8 mouse cellular contexts compared by ENCODE assay signal in the genomic region with DNA sequence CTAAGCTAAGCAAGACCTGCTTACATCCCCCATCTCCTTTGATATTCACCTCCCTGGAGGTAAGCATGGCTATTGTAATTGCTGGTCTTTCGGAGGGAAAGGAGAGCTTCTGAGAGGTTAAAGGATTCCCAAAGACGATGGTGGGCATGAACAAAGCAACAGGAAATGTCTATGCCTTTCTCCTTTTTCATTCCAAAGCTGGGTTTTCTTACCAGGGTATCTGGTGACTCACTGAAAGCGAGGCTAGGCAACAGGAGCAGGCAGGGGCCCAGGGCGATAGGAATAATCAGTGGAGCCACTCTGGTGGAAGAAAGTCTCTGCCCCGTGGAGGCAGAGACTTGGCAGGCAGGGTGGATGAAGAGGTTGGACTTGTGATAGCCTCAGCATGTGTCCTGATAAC. TPM values are rescaled to one million over a fixed set of nuclear protein-coding genes. Genes with fewer than 3 reads are reported as not detected.
DNase-seq lines count a peak whose midpoint lies in the region; ATAC-seq and TF ChIP-seq lines count a peak whose summit lies in the region.

A gene (minus strand): TSS at position 272 of the 400 bp plus-strand sequence.

- no peak for DNase-seq in layer of hippocampus, adult 8-10 months (ENCODE audit: low spot score in 2 of 2)
- no peak for DNase-seq in layer of hippocampus, adult 9-11 months
- DNase-seq in midbrain, postnatal 0 days (ENCODE audit: low spot score), result no peak
- no peak for DNase-seq in embryo, embryonic 10.5 days (ENCODE audit: low spot score)
- no peak for DNase-seq in right cerebral cortex, adult 2 months (ENCODE audit: low spot score in 2 of 2)
- DNase-seq in cerebellum, postnatal 14 days, result no peak

- H3K4me1 ChIP-seq in bone marrow macrophage, adult 2 months (ENCODE audit: control insufficient read depth, insufficient read depth, low read length), result no peaks in the 10 kb centered on the region
- H3K4me1 ChIP-seq in hindbrain, embryonic 16.5 days (ENCODE audit: control insufficient read depth, insufficient read depth, low read depth, low read length), result peaks cover 5% of the 10 kb centered on the region
- no peaks in the 10 kb centered on the region; the same call in 1 of the 2 replicates for H3K4me1 ChIP-seq in midbrain, postnatal 0 days (ENCODE audit: insufficient read depth, low read length)

- H3K9ac ChIP-seq in hindbrain, embryonic 16.5 days (ENCODE audit: low read depth, low read length), result peak within 1 kb of the TSS; percentile 74
- peak within 1 kb of the TSS; percentile 57 for H3K9ac ChIP-seq in midbrain, postnatal 0 days (replicated peaks; ENCODE audit: low read length, poor library complexity, severe bottlenecking)

- no peak for ATAC-seq in hindbrain, embryonic 16.5 days
- ATAC-seq in midbrain, postnatal 0 days (ENCODE audit: low FRiP score), result no peak; the same call in 1 of the 2 replicates

- no peak for TF ChIP-seq POLR2A in bone marrow macrophage, adult 2 months (IDR thresholded peaks at IDR 0.05; ENCODE audit: borderline replicate concordance, low read depth, low read length)

- peak within 1 kb of the TSS; percentile 95 for H3K4me2 ChIP-seq in hindbrain, embryonic 16.5 days (ENCODE audit: low read length)
- peak within 1 kb of the TSS; percentile 93 for H3K4me2 ChIP-seq in midbrain, postnatal 0 days (ENCODE audit: low read depth, low read length, poor library complexity, severe bottlenecking)

- no peaks in the 10 kb centered on the region for H3K9me3 ChIP-seq in hindbrain, embryonic 16.5 days (ENCODE audit: control insufficient read depth, low read length)
- H3K9me3 ChIP-seq in midbrain, postnatal 0 days (ENCODE audit: low read length), result no peaks in the 10 kb centered on the region

- no peak for TF ChIP-seq CTCF in bone marrow macrophage, adult 2 months (IDR thresholded peaks at IDR 0.05; ENCODE audit: low read depth, low read length)
- no peak for TF ChIP-seq CTCF in midbrain, postnatal 0 days (IDR thresholded peaks at IDR 0.05)

- no peaks in the 10 kb centered on the region for H3K27me3 ChIP-seq in hindbrain, embryonic 16.5 days (replicated peaks; ENCODE audit: control insufficient read depth, insufficient read depth, low read length)
- H3K27me3 ChIP-seq in midbrain, postnatal 0 days (ENCODE audit: insufficient read depth, low read length), result 0 out of 2 replicates have a peak, but pooled peaks cover 3% of the 10 kb centered on the region

- H3K4me3 ChIP-seq in bone marrow macrophage, adult 2 months (ENCODE audit: insufficient read depth, low read length), result peak within 1 kb of the TSS; percentile 7; the same call in 1 of the 2 replicates
- peak within 1 kb of the TSS; percentile 56 for H3K4me3 ChIP-seq in hindbrain, embryonic 16.5 days (ENCODE audit: low read length)
- peak within 1 kb of the TSS; percentile 55 for H3K4me3 ChIP-seq in midbrain, postnatal 0 days (ENCODE audit: low read depth, low read length)

- WGBS in hindbrain, embryonic 16.5 days, result 11% methylated on average over 5 of the region's 5 CpGs
- 17% methylated on average over 5 of the region's 5 CpGs for WGBS in midbrain, postnatal 0 days

- no peak within 1 kb of the TSS for H3K27ac ChIP-seq in bone marrow macrophage, adult 2 months (ENCODE audit: insufficient read depth, low read depth, low read length)
- no peak within 1 kb of the TSS for H3K27ac ChIP-seq in hindbrain, embryonic 16.5 days (ENCODE audit: low read depth, low read length)
- no peak within 1 kb of the TSS for H3K27ac ChIP-seq in midbrain, postnatal 0 days (ENCODE audit: low read depth, low read length)

- no peaks in the 10 kb centered on the region for H3K36me3 ChIP-seq in hindbrain, embryonic 16.5 days (ENCODE audit: control insufficient read depth, insufficient read depth, low read length)
- no peaks in the 10 kb centered on the region for H3K36me3 ChIP-seq in midbrain, postnatal 0 days (ENCODE audit: insufficient read depth, low read length)

RNA-seq across cellular contexts. Expression of the gene that starts here (rescaled TPM):
- 10 to 100 TPM; 25.9 to 42.3 (median 30.9) TPM for total RNA-seq in layer of hippocampus, adult 8-10 months (2022)
- not detected in 2 replicates for polyA plus RNA-seq in bone marrow macrophage, adult 2 months (2012; ENCODE audit: insufficient read depth, insufficient read length, missing spikeins)
- polyA plus RNA-seq in hindbrain, embryonic 16.5 days (2015; fragmentation: Nextera tagmentation; extraction: Ambion mirVana), result 7.9 and 9.0 TPM in 2 replicates
- 0.82 and 2.9 TPM in 2 replicates for total RNA-seq in midbrain, postnatal 0 days (2014; rRNA removed)
- polyA plus RNA-seq in midbrain, postnatal 0 days (2015; fragmentation: Nextera tagmentation; extraction: Ambion mirVana), result 8.3 and 9.8 TPM in 2 replicates
